Mouse (Mus musculus): Measurements from ENCODE around the gene Rbpj. TPM values are rescaled to one million over a fixed set of nuclear protein-coding genes. Genes with fewer than 3 reads are reported as not detected.

The Rbpj gene
- polyA plus RNA-seq, 1 experiment, result 25.7 TPM

DNA sequence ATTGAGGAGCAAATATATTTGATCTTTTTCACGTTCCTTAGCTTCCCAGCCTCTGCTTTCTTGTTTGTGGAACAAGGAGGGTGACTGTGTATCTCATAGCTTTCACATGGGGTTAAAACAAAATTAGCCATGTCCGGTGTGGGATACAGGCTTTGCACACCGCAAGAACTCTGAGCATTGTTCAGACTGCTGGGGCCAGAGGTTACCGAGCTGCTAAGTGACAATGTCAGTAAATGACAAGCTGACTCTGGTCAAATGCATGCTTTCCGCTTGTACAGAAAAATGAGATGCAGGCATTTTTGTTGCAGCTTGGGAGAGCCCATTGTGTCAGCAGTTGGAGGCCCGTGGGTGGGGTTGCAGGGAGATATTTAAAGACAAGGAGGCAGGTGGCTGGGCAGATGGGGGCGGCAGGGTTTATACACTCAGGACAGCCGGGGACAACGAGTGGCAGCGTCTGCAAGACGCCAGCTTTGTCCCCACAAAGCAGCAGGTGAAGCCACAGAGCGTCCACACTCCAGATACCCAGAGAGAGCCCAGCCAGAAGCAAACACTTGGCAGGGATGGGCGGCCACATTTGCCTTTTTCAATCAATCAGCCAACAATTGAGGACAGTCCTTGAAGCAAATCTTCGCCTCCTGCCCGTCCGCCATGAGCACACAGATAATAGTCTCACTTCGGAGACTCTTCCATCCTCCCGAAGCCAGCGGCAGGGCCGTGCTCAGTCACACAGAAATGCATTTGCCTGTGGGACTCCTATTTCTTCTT, 59.5 kb downstream of the Rbpj start:
- DNase-seq, result no peak
- Histone ChIP-seq H3K4me3 (ENCODE audit: control insufficient read depth, insufficient read depth, low read length) (no peak overlapping the region), H3K36me3 (ENCODE audit: control insufficient read depth, insufficient read depth, low read length) (no peaks in the 10 kb centered on the region), H3K27me3 (ENCODE audit: control insufficient read depth, insufficient read depth, low read length) (no peaks in the 10 kb centered on the region), H3K27ac (ENCODE audit: control insufficient read depth, insufficient read depth, low read length) (no peak overlapping the region), H3K4me1 (replicated peaks; ENCODE audit: control insufficient read depth, insufficient read depth, low read length) (no peaks in the 10 kb centered on the region)
- no peak for TF ChIP-seq POLR2A (IDR thresholded peaks at IDR 0.05; ENCODE audit: control insufficient read depth, extremely low read depth, insufficient read depth, low read length, poor library complexity)
- TF ChIP-seq CTCF (IDR thresholded peaks at IDR 0.05; ENCODE audit: borderline replicate concordance, control insufficient read depth, extremely low read depth, insufficient read depth, low read length, poor library complexity), result no peak
- 89% methylated on average over 20 of the region's 20 CpGs for WGBS

DNA sequence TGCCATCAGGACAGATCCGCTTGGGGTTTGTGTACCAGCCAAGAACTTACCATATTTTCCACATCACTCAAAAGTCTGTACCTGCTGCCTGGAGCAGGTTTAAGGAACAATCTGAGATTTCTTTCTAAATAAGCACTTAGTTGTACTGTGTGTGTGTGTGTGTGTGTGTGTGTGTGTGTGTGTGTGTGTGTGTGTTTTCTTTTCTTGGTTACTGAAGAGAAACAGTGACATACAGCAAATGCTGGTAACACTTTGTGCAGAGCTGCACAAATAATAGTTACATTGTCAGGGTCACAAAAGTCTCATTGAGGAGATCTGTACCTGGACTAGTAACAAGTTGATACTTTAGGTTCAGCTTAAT, 60.1 kb downstream of the Rbpj start:
- no peak for TF ChIP-seq CTCF (IDR thresholded peaks at IDR 0.05; ENCODE audit: borderline replicate concordance, control insufficient read depth, extremely low read depth, insufficient read depth, low read length, poor library complexity)
- TF ChIP-seq POLR2A (IDR thresholded peaks at IDR 0.05; ENCODE audit: control insufficient read depth, extremely low read depth, insufficient read depth, low read length, poor library complexity), result no peak
- DNase-seq, result no peak
- 94% methylated on average over 1 of the region's 1 CpGs for WGBS
- no peak overlapping the region for H3K4me3 ChIP-seq (ENCODE audit: control insufficient read depth, insufficient read depth, low read length)
- no peaks in the 10 kb centered on the region for H3K4me1 ChIP-seq (replicated peaks; ENCODE audit: control insufficient read depth, insufficient read depth, low read length)
- H3K36me3 ChIP-seq (ENCODE audit: control insufficient read depth, insufficient read depth, low read length), result no peaks in the 10 kb centered on the region
- H3K27ac ChIP-seq (ENCODE audit: control insufficient read depth, insufficient read depth, low read length), result no peak overlapping the region
- no peaks in the 10 kb centered on the region for H3K27me3 ChIP-seq (ENCODE audit: control insufficient read depth, insufficient read depth, low read length)

DNA sequence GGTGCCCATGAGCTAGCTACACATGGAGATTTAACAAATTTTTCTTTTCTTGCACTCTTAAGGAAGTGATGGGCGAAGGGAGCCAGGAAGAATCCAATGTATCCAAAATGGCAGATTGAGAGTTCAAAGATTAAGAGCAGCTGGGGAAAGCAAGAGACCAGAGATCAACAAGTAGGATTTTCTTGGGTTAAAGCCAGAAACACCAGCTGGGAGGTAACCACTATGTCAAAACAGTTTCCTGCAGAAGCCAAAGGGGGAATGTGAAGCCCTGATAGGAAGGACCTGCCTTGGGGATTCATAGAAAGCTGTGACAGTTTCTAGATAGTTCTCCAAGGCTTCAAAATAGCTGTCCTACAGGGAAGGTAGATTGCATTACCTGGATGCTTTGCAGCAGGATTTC, 63.9 kb downstream of the Rbpj start:
- no peaks in the 10 kb centered on the region for H3K27me3 ChIP-seq (ENCODE audit: control insufficient read depth, insufficient read depth, low read length)
- 90% methylated on average over 1 of the region's 1 CpGs for WGBS
- DNase-seq, result no peak
- no peak overlapping the region for H3K27ac ChIP-seq (ENCODE audit: control insufficient read depth, insufficient read depth, low read length)
- H3K4me1 ChIP-seq (replicated peaks; ENCODE audit: control insufficient read depth, insufficient read depth, low read length), result no peaks in the 10 kb centered on the region
- H3K4me3 ChIP-seq (ENCODE audit: control insufficient read depth, insufficient read depth, low read length), result no peak overlapping the region
- H3K36me3 ChIP-seq (ENCODE audit: control insufficient read depth, insufficient read depth, low read length), result no peaks in the 10 kb centered on the region
- TF ChIP-seq POLR2A (IDR thresholded peaks at IDR 0.05; ENCODE audit: control insufficient read depth, extremely low read depth, insufficient read depth, low read length, poor library complexity) (no peak), CTCF (IDR thresholded peaks at IDR 0.05; ENCODE audit: borderline replicate concordance, control insufficient read depth, extremely low read depth, insufficient read depth, low read length, poor library complexity) (no peak)

DNA sequence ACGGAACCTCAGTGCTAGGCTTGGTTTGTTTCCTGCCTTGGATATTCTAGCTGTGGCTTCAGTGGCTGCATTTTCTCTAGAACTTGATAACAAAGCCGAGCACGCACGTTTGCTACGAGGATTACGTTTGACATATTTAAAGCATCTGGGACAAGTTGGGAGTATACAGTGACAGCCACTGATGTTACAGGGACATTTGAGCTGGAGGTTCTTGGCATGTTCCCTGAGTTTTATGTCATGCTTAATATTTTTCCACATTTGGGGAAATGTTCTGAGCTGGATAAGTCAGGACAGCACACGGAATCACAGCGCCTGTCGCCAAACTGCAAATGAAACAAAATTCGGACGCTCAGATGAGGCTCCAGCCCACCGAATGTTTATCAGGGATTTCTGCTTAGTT, 69.1 kb downstream of the Rbpj start:
- TF ChIP-seq CTCF (IDR thresholded peaks at IDR 0.05; ENCODE audit: borderline replicate concordance, control insufficient read depth, extremely low read depth, insufficient read depth, low read length, poor library complexity) (no peak), POLR2A (IDR thresholded peaks at IDR 0.05; ENCODE audit: control insufficient read depth, extremely low read depth, insufficient read depth, low read length, poor library complexity) (no peak)
- H3K36me3 ChIP-seq (ENCODE audit: control insufficient read depth, insufficient read depth, low read length), result no peaks in the 10 kb centered on the region
- H3K27ac ChIP-seq (ENCODE audit: control insufficient read depth, insufficient read depth, low read length), result no peak overlapping the region
- no peaks in the 10 kb centered on the region for H3K27me3 ChIP-seq (ENCODE audit: control insufficient read depth, insufficient read depth, low read length)
- H3K4me1 ChIP-seq (replicated peaks; ENCODE audit: control insufficient read depth, insufficient read depth, low read length), result no peaks in the 10 kb centered on the region
- no peak overlapping the region for H3K4me3 ChIP-seq (ENCODE audit: control insufficient read depth, insufficient read depth, low read length)
- no peak for DNase-seq
- WGBS, result 95% methylated on average over 12 of the region's 12 CpGs

DNA sequence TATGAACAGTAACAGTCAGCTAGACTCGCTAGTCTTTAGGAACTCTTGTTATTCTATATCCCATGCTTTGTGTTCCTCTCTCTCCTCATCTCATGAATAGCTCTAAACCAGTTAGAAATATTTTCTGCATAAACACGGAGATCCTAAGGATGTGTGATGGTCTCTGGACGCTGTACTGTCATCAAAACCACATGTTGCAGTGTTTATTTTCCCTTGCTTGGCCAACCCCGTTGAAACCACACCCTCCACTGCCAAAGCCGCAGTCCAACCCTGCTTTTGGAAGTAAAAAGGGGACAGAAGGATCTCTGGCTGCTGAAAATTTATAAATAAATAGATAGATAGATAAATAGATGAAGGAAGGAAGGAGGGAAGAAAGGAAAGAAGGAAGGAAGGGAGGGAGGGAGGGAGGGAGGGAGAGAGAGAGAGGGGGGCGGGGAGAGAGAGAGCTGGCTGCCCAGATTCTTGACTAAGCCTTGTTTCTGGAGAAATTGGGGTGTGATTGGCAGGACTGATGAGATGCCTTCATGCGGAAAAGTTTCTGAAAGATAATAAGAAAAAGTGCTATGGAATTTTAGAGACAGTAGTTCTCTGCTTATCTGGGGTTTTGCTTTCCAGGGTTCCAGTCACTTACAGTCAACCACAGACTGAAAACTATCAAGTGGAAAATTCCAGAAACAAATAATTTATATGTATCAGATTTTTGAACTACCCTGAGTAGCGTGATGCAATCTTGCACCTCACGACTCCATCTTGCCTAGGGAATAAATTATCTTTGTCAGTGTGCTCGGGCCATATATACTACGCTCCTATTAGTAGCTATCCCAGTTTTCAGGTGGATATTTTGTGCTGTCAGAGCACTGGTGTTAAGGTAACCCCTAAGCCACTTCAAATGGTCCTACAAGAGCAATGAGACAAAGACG, 70.9 kb downstream of the Rbpj start:
- WGBS, result 88% methylated on average over 12 of the region's 12 CpGs
- TF ChIP-seq CTCF (IDR thresholded peaks at IDR 0.05; ENCODE audit: borderline replicate concordance, control insufficient read depth, extremely low read depth, insufficient read depth, low read length, poor library complexity), result no peak
- no peak for TF ChIP-seq POLR2A (IDR thresholded peaks at IDR 0.05; ENCODE audit: control insufficient read depth, extremely low read depth, insufficient read depth, low read length, poor library complexity)

DNA sequence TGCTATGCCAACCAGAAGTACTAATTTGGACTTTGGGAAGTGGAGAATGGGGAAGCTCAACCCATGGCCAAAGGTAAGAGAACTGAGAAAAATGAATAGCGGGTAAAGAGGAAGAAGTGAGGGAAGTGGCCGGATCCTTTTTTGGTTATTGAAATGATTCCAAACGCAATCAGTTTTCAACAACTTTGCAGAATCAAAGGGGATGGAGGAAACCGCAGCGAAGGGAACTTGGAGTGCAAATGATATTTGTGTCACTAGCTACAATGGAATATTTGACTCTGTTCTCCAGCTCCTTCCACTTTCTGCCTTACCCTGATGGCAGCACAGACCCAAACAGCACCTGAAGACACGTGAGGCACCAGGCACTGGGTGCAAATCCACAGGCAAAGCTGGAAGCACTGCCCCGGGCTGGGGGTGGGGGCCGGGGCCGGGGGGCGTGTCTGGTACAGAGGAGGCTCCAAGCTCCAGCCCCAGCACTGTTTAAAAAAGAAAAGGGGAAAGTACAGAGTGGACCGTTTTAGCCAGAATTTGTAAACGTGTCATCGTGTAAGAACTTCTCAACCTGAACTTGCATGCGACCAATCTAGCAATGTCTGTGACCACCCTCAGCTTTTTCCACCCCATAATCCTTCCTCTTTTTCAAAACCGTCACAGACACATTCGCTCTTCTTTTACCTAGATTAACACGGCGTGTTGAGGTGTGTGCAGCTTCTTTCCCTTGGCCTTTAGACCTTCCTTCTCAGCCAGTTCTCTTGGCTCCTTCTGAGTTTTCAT, 74.1 kb downstream of the Rbpj start:
- Histone ChIP-seq H3K4me3 (ENCODE audit: control insufficient read depth, insufficient read depth, low read length) (no peak overlapping the region), H3K27me3 (ENCODE audit: control insufficient read depth, insufficient read depth, low read length) (no peaks in the 10 kb centered on the region), H3K4me1 (replicated peaks; ENCODE audit: control insufficient read depth, insufficient read depth, low read length) (no peaks in the 10 kb centered on the region), H3K27ac (ENCODE audit: control insufficient read depth, insufficient read depth, low read length) (no peak overlapping the region), H3K36me3 (ENCODE audit: control insufficient read depth, insufficient read depth, low read length) (no peaks in the 10 kb centered on the region)
- DNase-seq, result no peak
- 15% methylated on average over 18 of the region's 18 CpGs for WGBS
- TF ChIP-seq POLR2A (IDR thresholded peaks at IDR 0.05; ENCODE audit: control insufficient read depth, extremely low read depth, insufficient read depth, low read length, poor library complexity), result no peak
- no peak for TF ChIP-seq CTCF (IDR thresholded peaks at IDR 0.05; ENCODE audit: borderline replicate concordance, control insufficient read depth, extremely low read depth, insufficient read depth, low read length, poor library complexity)

More for the DNA sequence above, 70.9 kb downstream of the Rbpj start:
- H3K4me1 ChIP-seq (replicated peaks; ENCODE audit: control insufficient read depth, insufficient read depth, low read length), result no peaks in the 10 kb centered on the region
- H3K27ac ChIP-seq (ENCODE audit: control insufficient read depth, insufficient read depth, low read length), result no peak overlapping the region
- H3K36me3 ChIP-seq (ENCODE audit: control insufficient read depth, insufficient read depth, low read length), result no peaks in the 10 kb centered on the region
- no peak for DNase-seq
- no peaks in the 10 kb centered on the region for H3K27me3 ChIP-seq (ENCODE audit: control insufficient read depth, insufficient read depth, low read length)
- H3K4me3 ChIP-seq (ENCODE audit: control insufficient read depth, insufficient read depth, low read length), result no peak overlapping the region
